Mouse (Mus musculus) gastrocnemius, postnatal 25 days (tissue): ENCODE results near the gene Nin. TPM values are rescaled to one million over a fixed set of nuclear protein-coding genes. Genes with fewer than 3 reads are reported as not detected.

Experiments used
- DNase-seq: peaks from one replicate; pipeline ENCODE4 v3.0.0; 2022
- total RNA-seq, 2 experiments: library from RNA; stranded (reverse); gene quantifications; 1 replicate in 1 of 2; 2 replicates in 1 of 2; pipeline ENCODE4 v1.2.3; 2021

Nin gene
- total RNA-seq, 2 experiments from 2014 or later: 20.4 to 20.9 TPM

GRCm38 (mm10) chr12:70082935-70083532 lies 30.5 kb downstream of the Nin start:
- no peak for DNase-seq

GRCm38 (mm10) chr12:70082485-70082884 lies 31.0 kb downstream of the Nin start:
- no peak for DNase-seq

GRCm38 (mm10) chr12:70078471-70079025 lies 35.0 kb downstream of the Nin start:
- no peak for DNase-seq

GRCm38 (mm10) chr12:70076493-70076892 lies 37.0 kb downstream of the Nin start:
- no peak for DNase-seq

- DNase-seq: no peak
Measured at GRCm38 (mm10) chr12:70075001-70075400, 38.5 kb downstream of the Nin start.

GRCm38 (mm10) chr12:70070888-70071287 lies 42.6 kb downstream of the Nin start:
- DNase-seq: no peak

GRCm38 (mm10) chr12:70070306-70070705 lies 43.2 kb downstream of the Nin start:
- DNase-seq: no peak

GRCm38 (mm10) chr12:70068647-70069257 lies 44.8 kb downstream of the Nin start:
- no peak for DNase-seq

GRCm38 (mm10) chr12:70067849-70068248 lies 45.7 kb downstream of the Nin start:
- no peak for DNase-seq

GRCm38 (mm10) chr12:70062114-70062513 lies 51.4 kb downstream of the Nin start:
- DNase-seq: no peak

GRCm38 (mm10) chr12:70058956-70059851 lies 54.3 kb downstream of the Nin start:
- peak; percentile 64 for DNase-seq

GRCm38 (mm10) chr12:70050699-70051098 lies 62.8 kb downstream of the Nin start:
- peak; percentile 61 for DNase-seq

GRCm38 (mm10) chr12:70048741-70049140 lies 64.8 kb downstream of the Nin start:
- no peak for DNase-seq

GRCm38 (mm10) chr12:70047281-70047680 lies 66.2 kb downstream of the Nin start:
- DNase-seq: no peak

GRCm38 (mm10) chr12:70044353-70044752 lies 69.2 kb downstream of the Nin start:
- no peak for DNase-seq

GRCm38 (mm10) chr12:70043421-70043820 lies 70.1 kb downstream of the Nin start:
- no peak for DNase-seq

GRCm38 (mm10) chr12:70040981-70041380 lies 72.5 kb downstream of the Nin start:
- no peak for DNase-seq

GRCm38 (mm10) chr12:70036722-70037305 lies 76.7 kb downstream of the Nin start:
- no peak for DNase-seq

GRCm38 (mm10) chr12:70026233-70026632 lies 87.3 kb downstream of the Nin start:
- no peak for DNase-seq

- no peak for DNase-seq
Measured at GRCm38 (mm10) chr12:70025431-70025830, 88.1 kb downstream of the Nin start.

GRCm38 (mm10) chr12:70023580-70023979 lies 89.9 kb downstream of the Nin start:
- no peak for DNase-seq

- DNase-seq: no peak
Measured at GRCm38 (mm10) chr12:70018153-70018552, 95.4 kb downstream of the Nin start.
